Mouse (Mus musculus) lung, postnatal 4 days (tissue): ENCODE measurements around the gene Grik4.
"Not testable (repeated sequence)": the region's sequence is repeated elsewhere in the genome, so short reads cannot be mapped to it uniquely, and the experiment has no call there.

Experiments
- DNase-seq, 2 experiments: peaks; one replicate each; pipeline ENCODE4 v3.0.0; 2021

The Grik4 gene

DNA sequence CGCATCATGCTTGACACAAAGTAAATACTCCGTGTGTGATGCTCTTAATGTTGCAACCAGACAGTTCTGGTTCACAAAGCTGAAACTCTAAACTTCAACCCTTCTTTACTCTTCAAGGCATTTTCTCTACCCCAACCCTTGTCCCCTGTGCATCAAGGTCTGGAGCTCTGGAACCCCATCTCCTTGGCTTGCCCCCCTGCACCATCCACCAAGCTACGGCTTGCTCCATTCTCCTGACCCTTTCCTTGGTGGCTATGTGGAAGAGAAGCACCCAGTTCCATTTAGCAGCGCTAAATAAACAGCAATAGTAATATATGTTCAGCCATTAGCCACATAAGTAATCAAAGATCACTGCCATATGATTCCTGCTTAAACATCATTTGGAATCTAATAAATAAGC is 150.3 kb downstream of the Grik4 start:
- no peak for DNase-seq

DNA sequence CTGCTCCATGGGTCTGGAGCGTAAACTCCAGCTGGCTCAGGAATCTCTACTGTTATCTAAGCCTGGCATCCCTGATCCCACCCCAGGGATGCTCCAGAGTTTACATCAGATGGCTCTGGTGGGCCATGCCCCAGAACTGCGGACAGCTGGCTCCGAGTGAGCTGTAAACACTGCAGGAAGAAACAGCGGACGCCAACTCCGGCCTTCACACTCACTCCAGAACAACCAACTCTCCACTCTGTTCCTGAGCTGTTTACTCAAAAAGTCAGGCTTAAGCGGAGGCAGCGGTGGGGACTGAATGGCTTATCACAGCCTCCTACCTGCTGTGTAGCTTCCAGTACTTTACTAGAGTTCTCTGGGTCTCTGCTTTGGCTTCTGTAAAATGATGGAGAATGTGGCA is 150.7 kb downstream of the Grik4 start:
- peak in 1 of 2 experiments; percentile 39 for DNase-seq

DNA sequence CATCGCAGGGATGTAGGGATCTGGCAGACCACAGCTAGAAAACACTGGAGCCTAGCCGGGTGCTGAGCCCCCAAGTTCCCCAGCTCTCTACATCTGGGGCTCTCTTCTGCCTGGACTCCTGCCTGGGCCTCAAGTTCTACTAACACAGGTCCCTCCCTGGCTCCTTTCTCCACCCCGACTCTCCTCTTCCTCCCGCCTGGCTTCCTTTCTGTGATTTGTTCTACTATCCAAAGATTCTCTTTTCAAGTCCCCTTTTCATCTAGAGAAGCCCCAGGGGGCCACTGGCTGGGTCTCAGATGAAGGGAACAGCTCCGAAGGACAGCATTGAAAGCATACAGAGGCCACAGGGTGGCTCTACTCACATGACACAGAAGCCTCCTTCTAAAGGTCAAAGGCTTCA is 151.9 kb downstream of the Grik4 start:
- no peak for DNase-seq

DNA sequence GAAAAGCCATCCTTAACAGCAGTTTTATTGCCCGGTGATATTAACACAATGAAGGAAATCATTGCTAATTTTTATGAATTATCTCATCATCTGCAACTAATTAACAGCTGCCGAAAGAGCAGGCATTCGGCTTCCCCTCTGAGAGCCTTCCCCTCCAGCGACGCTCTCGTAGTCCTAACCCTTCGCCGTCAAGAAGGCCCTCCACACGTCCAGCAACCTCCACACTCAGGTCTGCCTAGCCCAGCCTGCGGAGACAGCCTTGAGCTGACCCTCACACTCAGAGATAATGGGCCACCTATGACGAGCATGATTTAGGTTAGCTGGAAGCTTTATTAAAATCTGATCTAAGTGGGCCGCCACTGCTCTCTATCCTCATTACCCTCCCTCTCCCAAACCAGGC is 152.5 kb downstream of the Grik4 start:
- no peak for DNase-seq

DNA sequence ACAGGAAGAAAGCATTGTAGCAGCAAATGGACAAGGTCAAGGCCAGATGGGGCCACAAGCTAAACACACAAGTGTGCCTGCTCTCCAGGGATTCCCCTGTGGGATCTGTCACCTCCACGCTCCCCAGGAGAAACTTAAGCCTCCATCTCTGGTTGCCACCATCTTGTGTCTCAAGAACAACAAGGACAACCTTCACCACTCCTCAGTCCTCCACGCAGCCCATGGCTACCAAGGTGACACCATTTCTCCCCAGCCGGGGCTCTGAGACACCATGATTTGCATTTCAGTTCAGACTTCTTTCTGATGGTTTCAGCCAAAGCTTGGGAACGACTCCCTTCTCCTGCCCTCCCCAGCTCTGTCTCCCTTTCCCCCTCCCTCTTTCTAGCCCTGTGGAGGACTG is 152.9 kb downstream of the Grik4 start:
- DNase-seq, result no peak

DNA sequence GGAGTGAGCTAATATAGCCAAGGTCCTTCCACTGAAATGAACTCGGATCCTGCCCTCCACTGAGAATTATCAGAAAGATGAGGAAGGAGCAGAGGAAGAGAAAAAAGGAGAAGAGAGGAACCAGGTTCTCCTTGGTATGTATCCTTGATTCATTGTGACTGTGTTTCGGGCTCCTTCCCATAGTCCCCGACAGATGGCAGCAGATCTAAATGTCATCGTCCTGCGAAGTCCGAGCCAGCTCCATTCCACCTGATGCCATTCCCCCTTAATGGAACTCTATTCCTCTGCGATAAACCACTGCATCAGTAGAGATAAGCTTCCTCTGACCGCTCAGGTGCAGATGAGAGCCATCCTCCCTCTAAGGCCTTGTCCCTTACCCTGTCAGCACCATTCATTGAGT is 155.8 kb downstream of the Grik4 start:
- peak; percentile 36 to 62 for DNase-seq

DNA sequence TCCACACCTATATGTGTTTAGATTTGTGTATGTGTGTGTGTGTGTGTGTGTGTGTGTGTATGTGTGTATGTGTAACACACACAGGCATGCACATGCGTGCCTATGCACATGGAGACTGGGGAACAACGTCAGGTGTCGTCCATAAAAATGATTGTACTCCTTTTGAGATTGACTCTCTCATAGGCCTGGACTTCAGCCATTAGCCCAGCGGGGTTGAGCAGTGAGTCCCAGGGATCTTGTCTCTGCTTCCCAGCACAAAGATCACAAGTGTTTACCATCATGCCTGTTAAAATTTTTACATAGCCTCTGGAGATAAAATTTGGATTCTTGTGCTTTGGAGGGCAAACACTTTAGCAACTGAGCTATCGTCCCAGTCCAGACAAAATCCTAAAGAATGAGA is 157.4 kb downstream of the Grik4 start:
- peak in 1 of 2 experiments; percentile 1 for DNase-seq

DNA sequence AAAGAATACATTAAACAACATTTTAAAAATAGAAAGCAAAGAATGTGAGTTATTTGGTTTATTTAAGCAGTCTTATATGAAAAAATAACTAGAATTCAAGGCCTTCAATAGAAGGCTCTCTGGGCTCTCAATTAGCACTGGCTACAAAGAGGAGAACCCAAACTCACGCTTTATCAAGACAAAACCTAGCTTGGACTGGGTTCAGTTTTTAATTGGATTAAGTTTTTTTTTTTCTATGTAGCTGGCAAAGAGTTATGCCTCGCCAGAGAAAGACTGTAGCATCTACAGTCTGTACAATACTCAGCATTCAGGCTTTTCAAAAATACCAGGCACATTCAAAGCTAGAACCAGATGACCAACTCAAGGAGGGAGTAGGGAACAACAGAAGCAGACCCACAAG is 158.0 kb downstream of the Grik4 start:
- no peak for DNase-seq

DNA sequence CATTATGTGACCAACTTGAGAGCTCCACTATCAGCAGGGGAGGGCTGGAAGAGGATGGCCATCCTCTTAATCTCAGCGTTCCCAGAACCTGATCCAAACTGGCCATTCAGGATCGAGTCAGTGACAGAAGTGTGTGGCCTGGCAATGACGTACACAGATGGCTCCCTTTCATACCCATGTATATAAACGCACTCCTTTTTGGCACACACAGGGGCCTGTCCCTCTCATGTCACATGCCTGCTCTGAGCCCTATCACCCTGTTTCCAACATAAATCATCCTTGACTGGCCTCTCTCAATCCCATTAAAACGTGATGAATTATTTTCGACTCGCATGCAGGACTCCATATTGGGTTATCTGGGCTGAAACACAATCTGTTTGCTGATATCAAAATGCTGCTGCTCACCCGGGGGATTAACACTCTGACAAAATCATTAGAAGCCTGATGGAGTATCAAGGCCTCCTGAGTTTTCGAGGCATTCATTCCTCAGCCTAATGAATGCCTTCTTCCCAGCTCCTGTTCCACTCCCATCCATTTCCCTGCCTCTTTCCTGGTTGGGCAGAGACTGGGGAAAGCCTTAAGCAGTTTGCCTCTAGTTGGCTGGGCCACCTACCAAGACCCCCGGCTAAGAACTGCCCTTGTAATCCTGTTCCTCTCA is 159.0 kb downstream of the Grik4 start:
- DNase-seq, result no peak

DNA sequence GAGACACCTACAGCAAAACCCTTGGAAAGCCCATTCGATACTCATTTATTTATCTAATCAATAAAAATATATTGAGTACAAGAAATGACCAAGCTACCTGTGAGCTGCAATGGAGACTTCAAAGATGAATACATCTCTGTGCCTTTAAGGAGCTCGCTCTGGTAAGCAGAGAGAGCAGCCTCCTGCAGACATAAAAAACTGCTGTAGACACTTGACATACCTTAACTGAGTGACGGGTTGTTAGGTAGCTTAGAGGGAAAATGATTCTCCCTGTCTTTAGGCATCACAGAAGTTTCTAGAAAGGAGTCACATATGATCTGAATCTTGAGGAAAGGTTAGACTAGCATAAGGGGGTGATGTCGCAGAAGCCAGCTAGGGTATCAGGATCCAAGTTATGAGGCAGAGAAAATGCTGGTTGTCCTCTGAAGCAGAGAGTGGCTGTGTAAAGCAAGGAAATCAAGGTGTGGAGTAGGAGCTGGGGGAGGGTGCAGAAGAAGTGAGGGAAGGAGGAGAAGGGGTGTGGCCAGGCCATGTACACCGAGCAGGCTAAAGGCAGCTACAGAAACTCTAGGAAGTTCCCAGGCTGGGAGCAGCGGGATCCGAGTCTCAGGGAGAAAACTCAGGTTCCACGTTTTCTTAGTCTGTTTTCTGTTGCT is 160.9 kb downstream of the Grik4 start:
- no peak for DNase-seq

DNA sequence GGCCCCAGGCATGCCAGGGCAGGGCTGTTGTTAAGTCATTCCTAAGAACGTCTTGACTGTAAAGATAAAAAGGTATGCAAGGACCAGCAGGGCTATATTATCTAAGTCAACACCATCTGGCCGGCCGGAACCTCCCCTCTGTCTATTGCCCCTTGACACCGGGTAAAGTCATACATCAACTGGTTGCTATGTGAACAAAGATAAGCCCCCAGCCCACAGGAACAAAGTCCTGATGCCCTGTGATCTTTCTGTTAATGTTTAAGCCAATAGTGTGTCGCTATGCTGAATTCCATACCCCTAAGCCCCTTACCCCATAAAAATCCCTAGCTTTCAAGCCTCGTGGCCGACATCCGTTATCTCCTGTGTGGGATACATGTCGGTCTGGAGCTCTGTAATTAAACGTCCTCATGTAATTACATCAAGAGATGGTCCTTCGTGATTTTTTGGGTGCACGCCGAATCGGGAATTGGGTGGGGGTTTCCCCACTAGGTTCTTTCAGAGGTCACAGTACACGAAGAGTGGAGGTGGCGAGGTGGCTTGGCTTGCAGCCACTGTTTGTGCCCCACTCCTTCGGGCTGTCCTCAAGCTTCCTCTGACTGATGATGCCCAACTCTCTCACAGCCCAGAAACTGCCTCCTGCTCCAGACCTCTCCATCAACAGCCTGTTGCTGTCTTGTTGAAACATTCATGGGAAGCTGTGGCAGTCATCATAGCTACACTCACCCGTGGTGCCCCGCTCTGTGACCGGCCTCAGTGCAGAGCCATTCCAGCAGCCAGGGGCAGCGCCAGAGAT is 165.6 kb downstream of the Grik4 start:
- DNase-seq, result not testable (repeated sequence)

DNA sequence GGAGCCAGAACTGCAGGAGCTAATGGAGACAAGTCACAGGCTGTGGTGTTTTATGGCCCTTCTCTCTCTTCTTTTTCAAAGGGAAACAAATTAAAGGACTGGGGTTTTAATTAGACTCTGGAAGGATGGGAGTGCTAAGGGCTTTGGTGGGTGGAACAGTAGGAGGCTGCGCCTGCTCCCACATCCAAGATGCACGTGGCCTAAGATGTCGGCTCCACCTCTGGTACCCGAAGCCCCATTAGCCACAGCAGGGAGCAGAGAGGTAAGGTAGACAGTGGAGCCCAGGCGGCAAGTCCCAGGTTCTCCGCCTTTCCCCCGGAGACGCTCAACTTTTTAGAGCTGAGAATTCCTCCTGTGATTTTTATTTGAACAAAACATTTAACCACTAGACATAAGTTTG is 166.4 kb downstream of the Grik4 start:
- no peak for DNase-seq

DNA sequence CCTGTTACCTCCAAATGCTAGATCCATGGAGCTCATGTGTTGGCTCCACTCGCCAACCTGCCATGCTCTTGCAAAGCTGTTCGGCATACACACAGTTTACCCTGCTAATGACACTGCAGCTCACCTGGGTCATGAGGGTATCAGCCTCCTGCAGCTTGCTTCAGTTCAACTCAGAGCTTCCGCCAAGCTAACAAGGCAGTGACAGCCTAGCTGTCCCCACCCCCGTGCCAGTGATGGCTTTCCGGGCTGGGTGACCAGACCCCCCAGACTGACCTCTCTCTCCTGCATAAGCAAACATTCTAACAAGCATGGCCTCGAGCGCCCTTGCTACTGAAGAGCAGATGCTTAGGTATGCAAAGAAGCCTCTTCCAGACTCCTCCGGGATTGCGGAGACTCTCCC is 167.5 kb downstream of the Grik4 start:
- no peak for DNase-seq

DNA sequence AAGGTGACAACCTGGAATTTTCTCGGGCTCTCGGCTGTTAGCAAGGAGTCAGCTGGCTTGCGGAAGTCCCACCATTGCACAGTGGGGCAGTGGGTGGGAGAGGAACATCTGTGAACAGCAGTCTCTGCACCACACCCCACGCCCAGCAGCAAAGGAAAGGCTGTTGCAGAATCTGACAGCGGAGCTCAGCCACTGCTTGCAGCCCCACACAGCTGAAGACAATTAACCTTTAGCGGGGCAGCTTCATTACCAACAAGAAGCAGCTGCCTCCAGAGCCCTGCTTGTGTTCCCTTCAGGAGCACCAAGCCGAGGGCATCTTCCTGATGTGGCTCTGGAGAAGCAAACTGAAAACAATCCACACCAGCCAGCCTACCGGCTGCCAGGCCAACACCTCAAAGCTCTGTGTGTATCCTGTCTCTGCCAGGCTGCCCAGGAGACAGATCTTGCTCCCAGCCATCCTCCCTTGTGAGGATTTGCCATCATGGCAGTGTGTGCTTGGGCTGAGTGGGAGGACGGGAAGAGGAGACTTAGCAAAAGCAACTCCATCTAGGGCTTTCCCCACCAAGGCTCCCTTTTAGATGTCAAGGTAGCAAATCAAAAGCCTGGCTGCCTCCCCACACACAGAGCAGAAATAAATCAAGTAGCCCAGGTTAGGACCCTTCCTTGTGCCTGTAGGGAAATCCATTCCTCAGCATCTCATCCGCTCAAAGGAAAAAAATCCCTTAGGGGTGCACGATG is 179.3 kb downstream of the Grik4 start:
- peak in 1 of 2 experiments; percentile 40 for DNase-seq

DNA sequence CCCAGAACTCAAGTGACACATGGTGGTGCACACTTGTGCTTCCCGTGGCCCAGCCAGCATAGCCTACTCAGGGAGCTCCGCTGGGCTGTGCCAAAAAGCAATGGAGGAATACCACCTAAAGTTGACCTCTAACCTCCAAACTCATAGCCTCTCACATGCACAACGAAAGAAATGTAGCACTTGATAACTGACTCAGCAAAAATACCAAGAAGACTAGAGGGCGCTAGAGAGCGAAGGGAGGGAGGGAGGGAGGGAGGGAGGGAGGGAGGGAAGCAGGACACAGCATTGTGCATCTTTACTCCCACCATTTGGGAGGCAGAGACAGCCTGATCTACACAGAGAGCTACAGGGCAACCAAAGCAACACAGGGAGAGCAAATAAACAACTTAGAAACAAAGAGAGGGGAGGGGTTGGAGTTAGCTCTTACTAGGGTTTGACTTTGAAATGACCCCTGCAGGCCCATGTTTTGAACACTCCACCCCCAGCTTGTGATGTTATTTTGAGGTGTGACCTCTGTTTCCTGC is 185.5 kb downstream of the Grik4 start:
- peak in 1 of 2 experiments; percentile 4 for DNase-seq

DNA sequence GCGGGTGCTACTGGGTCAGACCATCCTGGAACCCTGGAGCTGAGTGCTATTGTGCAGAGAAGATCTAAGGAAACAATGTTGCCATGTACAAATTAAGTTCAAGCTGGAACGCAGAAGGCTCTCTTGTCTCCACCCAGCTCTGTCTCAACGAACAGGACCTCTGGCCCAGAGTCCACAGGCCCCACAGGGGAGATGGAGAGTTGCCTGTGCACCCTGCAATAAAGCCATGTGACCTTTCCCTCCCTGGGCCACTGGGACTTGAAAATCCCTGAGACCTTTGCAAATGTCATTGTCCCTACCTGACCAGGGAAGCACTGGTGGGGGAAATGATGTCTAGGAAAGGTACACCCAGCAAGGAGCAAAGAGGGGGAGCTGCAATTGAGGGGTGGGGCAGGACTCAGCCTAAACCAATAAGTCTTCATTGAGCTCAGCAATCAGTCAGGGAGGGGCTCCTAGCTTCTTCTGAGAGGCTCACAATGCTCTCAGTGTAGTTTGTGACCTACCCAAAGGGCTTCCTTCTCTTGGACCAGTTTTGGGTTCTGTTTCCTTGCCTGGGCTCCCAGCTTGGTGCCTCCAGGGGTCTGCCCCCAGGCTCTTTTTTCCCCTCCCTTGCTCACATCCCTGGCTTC is 187.2 kb downstream of the Grik4 start:
- DNase-seq, result no peak

DNA sequence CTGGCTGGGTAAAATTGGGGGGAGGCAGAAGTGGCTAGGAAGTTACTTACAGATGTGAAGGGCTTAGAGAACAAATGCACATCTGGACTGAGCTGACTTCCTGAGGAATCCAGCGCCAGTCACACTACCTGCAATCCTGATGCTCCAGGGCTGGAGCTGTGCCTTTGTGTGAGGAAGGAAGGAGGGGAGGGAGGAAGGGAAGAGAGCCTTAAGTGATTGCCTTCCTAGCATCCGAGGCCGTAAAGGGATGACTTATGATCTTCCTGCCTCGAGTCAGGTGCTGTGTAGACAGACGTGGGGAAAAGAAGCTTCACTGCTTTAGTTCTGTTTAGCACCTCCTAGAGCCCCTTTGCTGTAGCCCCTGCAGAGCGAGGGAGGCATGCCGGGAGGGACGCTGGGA is 189.6 kb downstream of the Grik4 start:
- DNase-seq, result no peak

DNA sequence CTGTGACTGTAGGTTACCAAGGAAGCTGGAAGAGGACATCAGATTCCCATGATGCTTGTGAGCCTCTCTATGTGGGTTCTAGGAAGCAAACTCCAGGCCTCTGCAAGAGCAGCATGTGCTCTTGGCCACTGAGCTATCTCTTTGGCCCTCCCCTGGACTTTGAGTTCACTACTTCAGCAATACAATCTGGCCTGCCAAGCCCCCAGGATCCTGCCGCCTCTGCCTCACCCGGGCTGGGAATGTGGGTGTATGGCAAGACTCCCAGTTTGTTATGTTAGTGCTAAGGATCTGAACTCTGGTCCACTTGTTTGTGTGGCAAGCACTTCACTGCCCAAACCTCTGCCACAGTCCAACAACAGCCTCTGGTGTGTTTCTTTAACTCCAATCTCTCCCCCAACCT is 193.1 kb downstream of the Grik4 start:
- no peak for DNase-seq

DNA sequence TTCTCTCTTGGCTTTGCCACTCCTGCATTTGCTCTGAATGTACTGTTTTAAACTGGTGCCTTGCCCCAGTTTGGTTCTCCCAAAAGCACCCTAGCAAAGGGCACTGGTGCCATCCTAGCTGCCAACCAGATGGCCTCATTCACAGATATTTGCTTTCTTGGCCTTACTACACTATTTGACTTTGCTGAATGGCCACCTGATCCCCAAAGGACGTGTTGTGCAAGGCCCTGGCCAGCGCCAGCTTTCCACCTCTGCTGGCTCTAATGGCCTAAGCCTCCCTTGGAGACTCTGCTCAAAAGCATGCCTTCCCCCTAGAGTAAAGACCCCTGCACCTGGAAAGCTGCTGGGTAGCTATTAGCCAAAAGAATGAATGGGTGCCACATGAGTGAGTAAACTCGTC is 194.1 kb downstream of the Grik4 start:
- peak; percentile 40 to 61 for DNase-seq

DNA sequence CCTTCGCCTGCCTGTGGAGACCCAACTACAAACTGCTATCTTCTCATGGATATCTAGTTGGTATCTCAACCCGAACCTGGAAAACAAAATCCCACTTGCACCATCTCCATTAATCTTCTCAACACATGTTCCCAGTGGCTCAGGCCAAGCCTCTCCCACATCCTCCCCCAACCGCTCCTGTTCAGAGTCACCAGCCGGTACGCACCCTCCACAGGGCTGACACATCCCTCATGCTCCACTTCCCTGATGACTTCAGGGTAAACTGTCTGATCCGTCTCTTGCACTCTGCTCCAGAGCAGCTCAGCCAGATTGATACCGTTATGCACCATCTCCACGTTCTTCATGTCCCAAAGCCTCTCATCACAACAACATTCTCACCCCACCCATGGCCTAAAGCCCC is 198.3 kb downstream of the Grik4 start:
- no peak for DNase-seq

DNA sequence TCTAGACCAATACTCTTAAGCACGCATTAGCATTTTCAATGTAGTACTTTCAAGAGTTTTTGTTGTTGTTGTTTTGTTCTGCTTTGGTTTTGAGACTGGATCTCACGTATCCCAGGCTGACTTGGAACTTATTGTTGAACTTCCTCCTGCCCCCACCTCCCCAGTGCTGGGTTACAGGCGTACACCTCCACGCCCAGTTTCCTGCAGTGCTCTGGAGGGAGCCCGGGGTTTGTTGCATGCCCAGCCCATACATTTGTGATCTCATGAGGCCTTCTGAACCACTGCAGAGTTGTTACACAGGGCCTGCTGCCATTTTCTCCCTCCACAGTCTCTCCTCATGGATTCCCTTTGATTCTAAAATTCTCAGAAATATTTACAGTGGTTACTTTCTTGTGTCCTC is 201.9 kb downstream of the Grik4 start:
- no peak for DNase-seq

DNA sequence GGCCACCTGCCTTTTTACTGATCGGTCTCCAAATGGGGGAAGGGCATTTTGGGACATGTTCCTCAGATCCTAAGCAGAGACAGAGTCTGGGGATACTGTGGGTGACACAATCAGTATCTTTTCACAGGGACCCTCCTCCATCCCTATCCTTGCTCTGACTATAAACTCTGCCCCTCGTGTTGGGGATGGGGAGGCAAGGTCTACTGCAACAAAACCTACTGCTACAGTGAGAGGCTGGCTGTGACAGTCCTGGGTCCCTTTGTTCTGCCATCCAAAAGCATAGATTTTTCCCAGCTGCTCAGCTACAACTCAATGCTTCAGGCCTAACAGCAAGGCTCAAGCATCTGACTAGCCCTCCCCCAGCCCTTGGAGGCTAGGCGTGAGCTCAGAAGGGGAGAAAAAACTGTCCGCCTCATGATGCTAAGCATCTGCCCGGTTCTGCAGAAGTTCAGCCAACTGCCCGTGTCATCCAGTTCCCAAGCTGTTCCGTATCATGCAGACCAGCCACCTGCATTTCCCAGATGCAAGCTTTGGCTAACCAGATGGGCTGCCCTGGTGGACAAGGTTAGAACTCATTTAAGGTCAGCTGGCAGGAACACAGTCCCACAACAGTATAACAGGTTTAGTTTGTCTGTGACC is 207.5 kb downstream of the Grik4 start:
- no peak for DNase-seq
